Mouse (Mus musculus) G1E (cell line): Measurements from ENCODE around the gene Serpine2.

ENCODE experiments used
- CTCF ChIP-seq: IDR thresholded peaks from 2 replicates; pipeline ENCODE4 v1.5.1; 2012; ENCODE audit warnings: low read depth, low read length, inconsistent platforms, mixed read lengths
- GATA1 ChIP-seq: IDR thresholded peaks from 2 replicates; pipeline ENCODE4 v1.6.1; 2012; ENCODE audit warnings: borderline replicate concordance, low read length, inconsistent platforms, mixed read lengths
- GATA2 ChIP-seq: IDR thresholded peaks from 2 replicates; pipeline ENCODE4 v1.6.1; 2012; ENCODE audit warnings: low read depth, low read length, inconsistent platforms, borderline replicate concordance
- TAL1 ChIP-seq: conservative IDR thresholded peaks from 2 replicates; pipeline ENCODE4 v1.6.1; 2012; ENCODE audit warnings: low read depth, low read length, inconsistent platforms, mixed read lengths

DNA sequence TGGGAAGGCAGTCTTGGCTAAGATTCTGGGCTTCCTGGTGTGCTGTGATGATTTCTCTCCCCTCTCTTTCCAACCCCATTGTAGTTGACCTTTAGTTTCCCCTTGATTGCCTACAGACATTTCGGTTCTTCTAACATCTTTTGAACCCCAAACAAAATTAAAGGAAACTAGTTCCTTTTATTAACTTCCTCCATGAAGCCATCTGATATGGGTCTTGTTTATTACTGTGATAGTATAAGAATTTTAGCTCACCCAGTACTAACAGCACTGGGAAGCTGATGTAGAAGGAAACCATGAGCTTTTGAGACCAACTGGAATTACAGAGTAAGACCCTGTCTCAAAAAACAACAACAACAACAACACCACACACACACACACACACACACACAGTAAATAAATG, 92.7 kb downstream of the Serpine2 start:
- TF ChIP-seq CTCF (no peak), GATA2 (no peak), GATA1 (no peak), TAL1 (no peak)
